Mouse (Mus musculus): ENCODE results near the gene Ip6k2.
A peak's percentile ranks its signal among the peaks of the same experiment; 100 is the strongest.

Ip6k2 gene

GRCm38 (mm10) chr9:108750616-108751015 lies 33.0 kb upstream of the Ip6k2 start:
- TF ChIP-seq CTCF (conservative IDR thresholded peaks at IDR 0.05; ENCODE audit: low read length), result no peak
- TF ChIP-seq POU5F1 (IDR thresholded peaks at IDR 0.05; ENCODE audit: borderline replicate concordance, low read length), result no peak
- no peak for TF ChIP-seq NANOG (IDR thresholded peaks at IDR 0.05; ENCODE audit: borderline replicate concordance, low read length)
- no peak overlapping the region for H3K4me3 ChIP-seq (replicated peaks; ENCODE audit: low read length)
- H3K9me3 ChIP-seq (ENCODE audit: low read length), result peaks cover 11% of the 10 kb centered on the region
- H3K4me1 ChIP-seq (replicated peaks; ENCODE audit: low read depth, low read length), result peaks cover 62% of the 10 kb centered on the region
- no peaks in the 10 kb centered on the region for H3K27me3 ChIP-seq (ENCODE audit: insufficient read depth, low read length)
- H3K36me3 ChIP-seq (ENCODE audit: insufficient read depth, low read length), result peaks cover 34% of the 10 kb centered on the region

GRCm38 (mm10) chr9:108752142-108752920 lies 31.3 kb upstream of the Ip6k2 start:
- Histone ChIP-seq H3K36me3 (ENCODE audit: insufficient read depth, low read length) (peaks cover 17% of the 10 kb centered on the region), H3K27me3 (ENCODE audit: insufficient read depth, low read length) (no peaks in the 10 kb centered on the region), H3K4me1 (replicated peaks; ENCODE audit: low read depth, low read length) (peaks cover 57% of the 10 kb centered on the region), H3K9me3 (ENCODE audit: low read length) (peaks cover 11% of the 10 kb centered on the region), H3K4me3 (replicated peaks; ENCODE audit: low read length) (no peak overlapping the region)
- TF ChIP-seq POU5F1 (IDR thresholded peaks at IDR 0.05; ENCODE audit: borderline replicate concordance, low read length), result no peak
- no peak for TF ChIP-seq NANOG (IDR thresholded peaks at IDR 0.05; ENCODE audit: borderline replicate concordance, low read length)
- TF ChIP-seq CTCF (conservative IDR thresholded peaks at IDR 0.05; ENCODE audit: low read length), result no peak

DNA sequence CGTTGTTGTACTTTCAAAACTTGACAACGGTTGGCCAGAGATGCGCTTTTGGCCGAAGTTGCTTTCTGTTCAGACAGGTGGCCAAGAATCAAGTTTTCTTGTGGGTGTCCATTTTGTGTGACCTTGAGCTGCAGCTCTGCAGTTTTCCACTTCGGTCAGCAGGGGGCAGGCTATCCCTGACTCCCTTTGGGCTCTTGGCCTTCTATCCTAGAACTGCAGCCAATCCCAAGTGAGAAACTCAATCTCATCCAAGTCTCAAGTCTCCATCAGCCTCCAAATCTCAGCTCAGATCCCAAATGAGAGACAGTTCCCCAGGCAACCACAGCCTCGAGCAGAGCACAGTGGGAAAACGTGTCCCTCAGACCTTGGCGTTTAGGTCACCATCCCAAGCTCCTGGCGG lies 30.3 kb upstream of the Ip6k2 start:
- H3K27me3 ChIP-seq (ENCODE audit: insufficient read depth, low read length), result no peaks in the 10 kb centered on the region
- TF ChIP-seq NANOG (IDR thresholded peaks at IDR 0.05; ENCODE audit: borderline replicate concordance, low read length) (no peak), CTCF (conservative IDR thresholded peaks at IDR 0.05; ENCODE audit: low read length) (peak; percentile 80)

GRCm38 (mm10) chr9:108753976-108754375 lies 29.6 kb upstream of the Ip6k2 start:
- no peaks in the 10 kb centered on the region for H3K27me3 ChIP-seq (ENCODE audit: insufficient read depth, low read length)
- peaks cover 53% of the 10 kb centered on the region for H3K4me1 ChIP-seq (replicated peaks; ENCODE audit: low read depth, low read length)
- no peak overlapping the region for H3K4me3 ChIP-seq (replicated peaks; ENCODE audit: low read length)
- TF ChIP-seq CTCF (conservative IDR thresholded peaks at IDR 0.05; ENCODE audit: low read length) (no peak), POU5F1 (IDR thresholded peaks at IDR 0.05; ENCODE audit: borderline replicate concordance, low read length) (no peak), NANOG (IDR thresholded peaks at IDR 0.05; ENCODE audit: borderline replicate concordance, low read length) (no peak)
- 0 out of 2 replicates have a peak, but pooled peaks cover 1% of the 10 kb centered on the region for H3K36me3 ChIP-seq (ENCODE audit: insufficient read depth, low read length)
- H3K9me3 ChIP-seq (ENCODE audit: low read length), result peaks cover 11% of the 10 kb centered on the region

More for the DNA sequence above, 30.3 kb upstream of the Ip6k2 start:
- Histone ChIP-seq H3K36me3 (ENCODE audit: insufficient read depth, low read length) (peaks cover 8% of the 10 kb centered on the region; the same call in 1 of the 2 replicates), H3K4me1 (replicated peaks; ENCODE audit: low read depth, low read length) (peaks cover 56% of the 10 kb centered on the region), H3K4me3 (replicated peaks; ENCODE audit: low read length) (no peak overlapping the region), H3K9me3 (ENCODE audit: low read length) (peaks cover 11% of the 10 kb centered on the region)

DNA sequence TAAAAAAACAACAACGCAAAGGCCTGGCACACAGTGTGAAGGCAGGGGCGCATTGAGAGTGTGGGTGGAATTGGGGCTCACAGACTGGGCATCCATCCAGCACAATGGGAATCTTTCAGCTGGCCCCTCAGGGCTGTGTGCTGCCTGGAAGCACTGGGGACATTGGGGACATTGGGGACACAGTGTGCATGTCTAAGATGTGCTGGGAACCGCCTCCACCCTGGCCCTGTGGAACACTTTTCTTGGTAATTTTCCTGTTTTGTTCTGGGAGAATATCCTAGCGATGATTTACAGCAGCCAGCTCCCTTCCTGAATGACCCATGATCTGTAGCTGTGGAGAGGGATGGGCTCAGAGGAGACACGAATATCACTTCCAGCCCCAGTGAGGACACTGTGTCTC lies 29.2 kb upstream of the Ip6k2 start:
- peaks cover 54% of the 10 kb centered on the region for H3K4me1 ChIP-seq (replicated peaks; ENCODE audit: low read depth, low read length)
- no peak overlapping the region for H3K4me3 ChIP-seq (replicated peaks; ENCODE audit: low read length)
- H3K27me3 ChIP-seq (ENCODE audit: insufficient read depth, low read length), result no peaks in the 10 kb centered on the region
- no peak for TF ChIP-seq NANOG (IDR thresholded peaks at IDR 0.05; ENCODE audit: borderline replicate concordance, low read length)
- no peak for TF ChIP-seq CTCF (conservative IDR thresholded peaks at IDR 0.05; ENCODE audit: low read length)
- H3K36me3 ChIP-seq (ENCODE audit: insufficient read depth, low read length), result no peaks in the 10 kb centered on the region
- peaks cover 11% of the 10 kb centered on the region for H3K9me3 ChIP-seq (ENCODE audit: low read length)

DNA sequence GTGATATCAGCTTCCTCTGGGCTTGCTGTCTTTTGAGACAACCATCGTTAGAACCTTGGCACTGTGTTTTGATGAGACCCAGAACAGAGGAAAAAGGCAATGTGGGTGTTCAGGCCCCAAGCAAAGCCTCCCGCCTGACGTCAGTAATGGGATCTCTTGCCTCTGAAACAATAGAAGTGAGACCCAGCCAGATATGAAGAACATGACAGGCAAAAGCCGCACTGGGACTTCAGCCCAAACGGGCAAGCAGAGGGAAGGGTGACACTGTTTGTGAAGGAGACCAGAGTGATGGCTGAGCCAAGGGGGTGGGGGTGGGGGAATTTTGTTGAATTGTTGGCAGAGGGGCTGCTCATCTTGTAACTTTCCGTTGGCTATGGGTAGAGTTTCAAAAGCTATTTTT lies 26.2 kb upstream of the Ip6k2 start:
- Histone ChIP-seq H3K4me1 (replicated peaks; ENCODE audit: low read depth, low read length) (peaks cover 56% of the 10 kb centered on the region), H3K9me3 (ENCODE audit: low read length) (peaks cover 6% of the 10 kb centered on the region; the same call in 1 of the 2 replicates)
- TF ChIP-seq POU5F1 (IDR thresholded peaks at IDR 0.05; ENCODE audit: borderline replicate concordance, low read length) (no peak), CTCF (conservative IDR thresholded peaks at IDR 0.05; ENCODE audit: low read length) (no peak), NANOG (IDR thresholded peaks at IDR 0.05; ENCODE audit: borderline replicate concordance, low read length) (no peak)

DNA sequence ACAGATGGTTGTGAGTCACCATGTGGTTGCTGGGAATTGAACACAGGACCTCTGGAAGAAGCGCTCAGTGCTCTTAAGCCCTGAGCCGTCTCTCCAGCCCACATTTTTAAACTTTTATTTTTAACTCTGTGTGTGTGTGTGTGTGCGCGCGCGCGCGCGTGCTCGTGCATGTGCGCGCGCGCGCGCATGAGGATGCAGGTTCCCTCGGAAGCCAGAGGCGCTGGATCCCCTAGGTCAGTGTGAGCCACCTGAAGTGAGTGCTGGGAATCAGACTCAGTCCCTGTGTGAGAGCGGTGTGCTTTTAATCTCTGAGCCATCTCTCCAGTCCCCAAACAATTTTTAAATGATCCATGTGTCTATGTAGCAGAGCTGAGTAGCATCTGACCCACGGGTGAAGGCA lies 24.5 kb upstream of the Ip6k2 start:
- Histone ChIP-seq H3K9me3 (ENCODE audit: low read length) (no peaks in the 10 kb centered on the region), H3K36me3 (ENCODE audit: insufficient read depth, low read length) (no peaks in the 10 kb centered on the region), H3K4me3 (replicated peaks; ENCODE audit: low read length) (peak overlapping the region; percentile 59), H3K27me3 (ENCODE audit: insufficient read depth, low read length) (no peaks in the 10 kb centered on the region), H3K4me1 (replicated peaks; ENCODE audit: low read depth, low read length) (peaks cover 46% of the 10 kb centered on the region)
- TF ChIP-seq NANOG (IDR thresholded peaks at IDR 0.05; ENCODE audit: borderline replicate concordance, low read length) (no peak), POU5F1 (IDR thresholded peaks at IDR 0.05; ENCODE audit: borderline replicate concordance, low read length) (no peak)

More for the DNA sequence above, 26.2 kb upstream of the Ip6k2 start:
- Histone ChIP-seq H3K4me3 (replicated peaks; ENCODE audit: low read length) (no peak overlapping the region; the same call in 1 of the 2 replicates), H3K36me3 (ENCODE audit: insufficient read depth, low read length) (no peaks in the 10 kb centered on the region), H3K27me3 (ENCODE audit: insufficient read depth, low read length) (no peaks in the 10 kb centered on the region)

DNA sequence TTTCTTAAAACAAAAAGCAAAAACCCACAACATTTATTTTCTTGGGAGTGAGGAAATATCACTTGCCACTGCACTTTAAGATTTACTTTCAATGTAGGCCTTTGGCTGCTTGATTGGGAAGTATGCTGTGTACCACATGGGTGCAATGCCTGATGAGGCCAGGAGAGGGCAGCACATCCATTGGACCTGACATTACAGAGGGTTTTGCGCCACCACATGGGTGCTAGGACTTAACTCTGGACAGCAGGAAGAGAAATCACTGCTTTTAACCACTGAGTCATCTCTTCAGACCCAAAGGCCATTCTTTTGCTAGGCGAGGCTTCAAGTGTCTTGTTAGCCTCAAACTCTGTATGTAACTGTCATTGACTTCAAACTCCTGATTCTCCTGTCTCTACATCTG lies 23.8 kb upstream of the Ip6k2 start:
- H3K4me1 ChIP-seq (replicated peaks; ENCODE audit: low read depth, low read length), result peaks cover 41% of the 10 kb centered on the region
- peak; percentile 98 for TF ChIP-seq CTCF (conservative IDR thresholded peaks at IDR 0.05; ENCODE audit: low read length)
- TF ChIP-seq NANOG (IDR thresholded peaks at IDR 0.05; ENCODE audit: borderline replicate concordance, low read length), result no peak
- no peaks in the 10 kb centered on the region for H3K9me3 ChIP-seq (ENCODE audit: low read length)
- no peaks in the 10 kb centered on the region for H3K36me3 ChIP-seq (ENCODE audit: insufficient read depth, low read length)
- H3K4me3 ChIP-seq (replicated peaks; ENCODE audit: low read length), result peak overlapping the region; percentile 59; the same call in 1 of the 2 replicates
- no peaks in the 10 kb centered on the region for H3K27me3 ChIP-seq (ENCODE audit: insufficient read depth, low read length)

DNA sequence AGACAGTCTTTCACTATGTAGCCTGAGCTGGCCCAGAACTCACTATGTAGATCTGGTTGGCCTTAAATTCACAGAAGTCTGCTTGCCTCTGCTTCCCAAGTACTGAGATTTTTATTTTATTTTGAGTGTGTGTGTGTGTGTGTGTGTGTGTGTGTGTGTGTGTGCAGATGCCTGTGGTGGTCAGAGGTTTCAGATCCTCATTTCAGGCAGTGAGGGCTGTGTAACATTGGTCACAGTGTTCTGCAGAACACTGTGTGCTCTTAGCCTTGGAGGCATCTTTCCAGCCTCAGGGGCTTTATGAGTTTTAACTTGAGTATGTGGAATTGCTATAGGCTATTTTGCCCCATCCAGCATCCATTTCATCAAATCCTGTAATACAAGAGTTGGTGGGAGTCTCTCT lies 22.0 kb upstream of the Ip6k2 start:
- Histone ChIP-seq H3K27me3 (ENCODE audit: insufficient read depth, low read length) (no peaks in the 10 kb centered on the region), H3K9me3 (ENCODE audit: low read length) (no peaks in the 10 kb centered on the region), H3K36me3 (ENCODE audit: insufficient read depth, low read length) (no peaks in the 10 kb centered on the region), H3K4me3 (replicated peaks; ENCODE audit: low read length) (no peak overlapping the region), H3K4me1 (replicated peaks; ENCODE audit: low read depth, low read length) (peaks cover 30% of the 10 kb centered on the region)
- TF ChIP-seq NANOG (IDR thresholded peaks at IDR 0.05; ENCODE audit: borderline replicate concordance, low read length), result no peak
- TF ChIP-seq POU5F1 (IDR thresholded peaks at IDR 0.05; ENCODE audit: borderline replicate concordance, low read length), result no peak
- no peak for TF ChIP-seq CTCF (conservative IDR thresholded peaks at IDR 0.05; ENCODE audit: low read length)
